Mouse (Mus musculus): ENCODE measurements around the gene Trim67.

The Trim67 gene

GRCm38 (mm10) chr8:124794486-124794780 is 1.5 kb downstream of the Trim67 start:
- in situ Hi-C loops (cut with MboI, MseI): no loop called here

- in situ Hi-C loops (cut with MboI, MseI): no loop called here
Observed at GRCm38 (mm10) chr8:124795781-124796488, 3.0 kb downstream of the Trim67 start.

- in situ Hi-C loops (cut with MboI, MseI): no loop called here
Observed at GRCm38 (mm10) chr8:124800542-124800941, 7.7 kb downstream of the Trim67 start.

DNA sequence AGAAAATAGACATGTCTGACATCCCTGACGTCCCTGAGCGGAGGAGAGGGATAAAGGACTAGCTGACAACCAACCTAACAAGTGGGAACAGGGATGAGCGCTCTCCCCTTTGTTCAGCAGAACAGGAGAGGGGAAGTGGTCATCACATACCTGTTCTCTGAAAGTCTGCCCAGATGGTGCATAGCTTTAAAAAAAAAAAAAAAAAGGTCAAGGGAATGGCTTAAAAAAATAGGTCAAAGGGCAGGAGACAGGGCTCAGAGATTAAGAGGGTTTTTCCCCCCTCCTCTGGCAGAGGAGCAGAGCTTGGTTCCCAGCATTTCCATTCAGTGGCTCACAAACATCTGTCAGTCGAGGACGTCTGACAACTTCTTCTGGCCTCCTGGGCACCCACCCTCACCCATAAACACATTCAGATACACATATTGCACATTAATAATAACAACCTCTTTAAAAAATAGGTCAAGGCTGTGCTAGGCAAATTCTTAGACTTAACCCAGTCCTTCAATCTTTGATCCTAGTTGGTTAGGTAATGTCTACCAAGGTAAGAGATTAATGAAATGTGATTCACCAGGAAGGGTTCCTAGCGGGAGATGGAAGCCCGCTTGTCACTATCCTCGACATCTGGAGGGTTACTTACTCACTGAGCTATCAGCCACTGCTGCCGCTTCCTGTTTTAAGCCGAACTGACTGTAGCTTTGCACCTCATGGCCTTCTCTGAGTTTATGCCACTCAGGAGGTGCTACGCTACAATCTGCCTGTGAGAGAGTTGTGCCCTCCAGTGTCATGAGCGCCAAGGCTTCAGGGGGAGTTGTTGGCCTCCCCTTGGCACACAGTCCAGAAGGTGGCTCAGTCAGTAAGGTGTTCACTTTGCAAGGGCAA is 11.2 kb downstream of the Trim67 start:
- in situ Hi-C loops (cut with MboI, MseI): no loop called here

- in situ Hi-C loops (cut with MboI, MseI): no loop called here
Observed at GRCm38 (mm10) chr8:124805990-124806389, 13.1 kb downstream of the Trim67 start.

DNA sequence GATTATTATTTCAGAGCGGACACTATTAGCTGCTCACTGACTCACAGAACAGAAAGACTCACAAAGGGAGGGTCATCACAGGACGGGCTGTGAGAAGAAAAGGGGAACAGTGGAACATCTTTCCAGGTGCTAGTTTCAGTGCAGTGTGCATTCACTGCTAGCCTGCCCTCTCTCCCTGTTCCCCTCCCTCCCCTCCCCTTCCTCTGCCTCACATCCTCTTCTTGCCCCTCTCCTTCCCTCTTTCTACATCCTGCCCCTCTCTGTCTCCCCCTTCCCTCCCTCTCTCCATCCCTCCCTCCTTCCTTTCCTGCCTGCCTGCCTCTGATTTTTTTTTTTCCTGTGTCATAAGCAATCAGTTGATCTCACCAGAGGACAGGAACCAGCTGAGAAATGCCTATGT is 16.5 kb downstream of the Trim67 start:
- in situ Hi-C loops (cut with MboI, MseI): no loop called here

DNA sequence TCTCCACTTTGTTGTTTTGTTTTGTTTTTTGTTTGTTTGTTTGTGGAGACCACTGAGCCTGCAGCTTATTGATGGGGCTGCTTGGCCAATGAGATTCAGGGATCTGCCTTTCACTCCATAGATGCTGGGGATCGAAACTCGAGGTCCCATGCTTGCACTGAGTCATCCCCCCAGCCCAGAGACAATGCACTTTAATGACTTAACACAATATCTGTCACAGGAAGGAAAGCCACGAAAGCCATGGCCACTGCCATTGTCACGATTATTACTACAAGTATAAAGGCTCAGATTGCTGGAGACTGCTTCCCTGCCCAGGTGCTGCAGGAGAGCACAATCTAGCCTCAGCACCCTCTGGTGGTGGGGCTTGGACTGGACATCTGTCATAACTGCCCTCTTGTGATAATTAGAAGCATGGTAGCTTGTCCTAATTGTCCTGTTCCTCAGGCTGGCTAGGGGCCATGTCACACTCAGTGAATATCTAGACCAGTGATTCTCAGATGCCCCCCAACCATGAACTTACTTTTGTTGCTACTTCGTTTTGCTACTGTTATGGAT is 17.2 kb downstream of the Trim67 start:
- in situ Hi-C loops (cut with MboI, MseI): no loop called here

GRCm38 (mm10) chr8:124810689-124811394 is 17.9 kb downstream of the Trim67 start:
- in situ Hi-C loops (cut with MboI, MseI): no loop called here

GRCm38 (mm10) chr8:124813326-124813725 is 20.4 kb downstream of the Trim67 start:
- in situ Hi-C loops (cut with MboI, MseI): no loop called here

- in situ Hi-C loops (cut with MboI, MseI): no loop called here
Observed at GRCm38 (mm10) chr8:124815870-124816269, 23.0 kb downstream of the Trim67 start.

DNA sequence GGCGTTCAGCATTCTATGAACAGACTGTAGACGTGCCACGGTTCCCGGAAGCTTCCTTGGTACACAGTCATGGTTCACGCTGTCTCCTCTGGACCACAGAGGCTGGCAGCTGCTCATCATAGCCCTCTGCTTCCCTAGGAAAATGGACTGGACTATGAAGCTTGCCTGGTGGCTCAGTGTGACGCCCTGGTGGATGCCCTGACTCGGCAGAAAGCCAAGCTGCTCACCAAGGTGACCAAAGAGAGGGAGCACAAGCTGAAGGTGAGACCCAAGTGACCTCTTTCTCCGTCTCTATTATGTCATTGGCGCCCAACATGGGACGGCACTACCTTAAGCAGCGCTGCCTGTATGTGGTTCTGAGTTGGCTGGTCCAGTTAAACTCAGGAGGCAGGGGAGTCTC is 24.0 kb downstream of the Trim67 start:
- in situ Hi-C loops (cut with MboI, MseI): no loop called here

DNA sequence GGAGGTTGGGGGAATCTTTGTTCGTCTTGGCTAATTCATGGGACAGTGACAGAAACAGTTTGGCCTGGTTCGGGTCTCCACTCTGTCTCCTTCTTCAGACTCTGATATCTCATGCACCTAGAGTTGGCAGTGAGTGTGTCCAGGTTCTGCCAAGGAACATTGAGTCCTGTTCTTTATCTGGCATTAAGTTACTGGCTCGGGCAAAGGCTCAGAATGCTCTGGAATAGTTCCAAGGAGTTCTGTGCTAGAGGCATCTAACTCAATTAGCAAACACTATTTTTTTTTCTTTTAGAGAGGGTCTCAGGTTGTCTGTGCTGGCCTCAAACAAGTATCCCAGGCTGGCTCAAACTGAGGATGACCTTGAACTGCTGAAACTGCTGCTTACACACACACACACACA is 24.5 kb downstream of the Trim67 start:
- in situ Hi-C loops (cut with MboI, MseI): no loop called here

- in situ Hi-C loops (cut with MboI, MseI): no loop called here
Observed at GRCm38 (mm10) chr8:124819612-124820115, 26.8 kb downstream of the Trim67 start.

DNA sequence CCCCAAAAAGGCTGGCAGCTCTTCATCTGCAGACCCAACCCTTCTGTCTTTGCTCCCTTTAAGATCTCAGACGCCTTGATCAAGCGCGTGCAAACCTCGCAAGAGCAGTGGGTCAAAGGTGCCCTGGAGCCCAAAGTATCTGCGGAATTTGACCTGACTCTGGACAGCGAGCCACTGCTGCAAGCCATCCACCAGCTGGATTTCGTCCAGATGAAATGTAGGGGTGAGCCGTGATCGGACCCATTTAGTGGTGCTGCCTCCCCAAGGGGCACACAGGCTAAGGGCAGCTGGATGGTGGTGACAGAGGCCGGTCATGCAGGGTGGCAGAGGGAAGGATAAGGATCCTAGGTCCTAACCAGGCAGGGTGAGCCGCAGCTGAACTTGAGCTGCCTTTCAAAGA is 27.2 kb downstream of the Trim67 start:
- in situ Hi-C loops (cut with MboI, MseI): no loop called here

- in situ Hi-C loops (cut with MboI, MseI): no loop called here
Observed at GRCm38 (mm10) chr8:124823497-124823896, 30.6 kb downstream of the Trim67 start.

- in situ Hi-C loops (cut with MboI, MseI): no loop called here
Observed at GRCm38 (mm10) chr8:124826658-124827057, 33.8 kb downstream of the Trim67 start.

DNA sequence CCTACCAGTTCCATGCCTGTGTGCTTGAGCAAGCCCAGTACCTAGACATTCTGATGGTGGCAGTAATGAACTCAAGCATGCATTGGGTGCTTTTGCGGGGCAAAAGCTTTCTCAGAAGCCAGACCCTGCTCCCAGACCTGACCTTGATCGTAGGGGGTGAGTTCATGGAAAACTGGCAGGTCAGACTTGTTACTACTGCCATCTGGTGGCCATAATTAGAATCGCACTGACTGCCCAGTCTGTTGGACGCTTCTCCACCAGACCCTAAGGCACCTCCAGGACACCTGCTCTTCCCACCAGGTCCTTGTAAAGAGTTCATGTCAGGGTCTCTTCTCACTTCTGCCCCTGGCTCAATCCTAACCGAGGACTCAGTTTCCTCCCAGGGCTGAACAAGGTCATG is 34.5 kb downstream of the Trim67 start:
- in situ Hi-C loops (cut with MboI, MseI): no loop called here

GRCm38 (mm10) chr8:124828561-124829240 is 35.8 kb downstream of the Trim67 start:
- in situ Hi-C loops (cut with MboI, MseI): no loop called here

GRCm38 (mm10) chr8:124830050-124830449 is 37.2 kb downstream of the Trim67 start:
- in situ Hi-C loops (cut with MboI, MseI): no loop called here

GRCm38 (mm10) chr8:124831531-124831930 is 38.6 kb downstream of the Trim67 start:
- in situ Hi-C loops (cut with MboI, MseI): no loop called here

DNA sequence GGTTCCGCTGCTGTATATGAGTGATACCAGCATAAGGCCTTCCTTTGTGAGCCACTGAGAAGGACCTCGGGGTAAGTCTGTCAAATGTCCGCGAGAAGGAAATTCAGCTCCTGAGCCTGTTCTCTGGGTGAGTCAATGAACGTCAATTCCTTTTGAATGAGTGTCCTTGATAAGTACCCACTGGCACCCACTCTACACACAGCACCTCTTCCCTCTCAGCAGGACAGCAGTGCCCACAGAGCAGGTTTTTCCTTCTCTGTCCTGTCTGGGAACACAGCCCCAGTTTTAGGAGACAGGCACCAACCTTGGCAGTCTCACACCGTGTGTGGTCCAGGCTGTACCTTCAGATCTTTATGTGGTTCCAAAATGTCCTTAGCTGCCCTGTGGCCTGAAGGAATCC is 39.0 kb downstream of the Trim67 start:
- in situ Hi-C loops (cut with MboI, MseI): no loop called here
